Mouse (Mus musculus): Measurements from ENCODE around the gene Parp2. TPM values are rescaled to one million over a fixed set of nuclear protein-coding genes. Genes with fewer than 3 reads are reported as not detected.

The Parp2 gene
- polyA plus RNA-seq (2015; fragmentation: Nextera tagmentation; extraction: Ambion mirVana): 52.0 and 52.3 TPM in 2 replicates

DNA sequence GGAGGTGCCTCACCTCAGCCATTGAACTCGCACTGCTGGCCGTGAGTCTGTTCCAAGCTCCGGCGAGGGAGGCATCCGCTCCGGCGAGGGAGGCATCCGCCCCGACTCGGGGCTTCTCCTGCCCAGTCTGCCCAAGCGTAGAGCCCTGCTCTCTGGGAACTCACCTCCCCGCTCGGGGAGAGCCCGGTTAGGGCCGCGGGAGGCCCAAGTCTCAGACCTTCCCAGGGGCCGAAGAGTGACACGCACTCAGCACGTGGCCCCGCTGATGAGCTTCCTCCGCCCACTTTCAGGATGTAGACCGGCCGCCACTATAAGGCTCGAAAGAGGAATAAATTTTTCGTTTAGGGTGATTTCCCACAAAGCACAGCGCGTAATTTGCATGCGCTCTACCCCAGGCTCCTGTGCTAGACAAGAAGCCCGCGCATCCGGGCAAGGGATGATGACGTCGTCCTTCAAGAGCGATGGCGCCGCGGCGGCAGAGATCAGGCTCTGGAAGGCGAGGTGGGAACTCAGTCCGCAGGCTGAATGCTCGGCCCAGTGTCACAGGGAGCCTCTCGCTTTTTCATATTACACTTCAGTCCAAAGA, at the start of gene Parp2, which contains the start of gene Ccnb1ip1:
TSS of gene Parp2 (plus strand) at position 355 of the 586 bp plus-strand sequence.
TSS of gene Ccnb1ip1 (minus strand) at position 246 of the 586 bp plus-strand sequence.
- Histone ChIP-seq H3K4me3 (peak within 1 kb of the TSS; percentile 56), H3K4me1 (peaks cover 4% of the 10 kb centered on the region), H3K36me3 (peaks cover 20% of the 10 kb centered on the region), H3K9me3 (no peaks in the 10 kb centered on the region), H3K27ac (peak within 1 kb of the TSS; percentile 91), H3K4me2 (peak within 1 kb of the TSS; percentile 58), H3K27me3 (no peaks in the 10 kb centered on the region), H3K9ac (peak within 1 kb of the TSS; percentile 47)
- 1% methylated on average over 42 of the region's 42 CpGs for WGBS
- peak; percentile 98 for ATAC-seq (ENCODE audit: insufficient number of reproducible peaks, low FRiP score, low TSS enrichment, low read depth)

DNA sequence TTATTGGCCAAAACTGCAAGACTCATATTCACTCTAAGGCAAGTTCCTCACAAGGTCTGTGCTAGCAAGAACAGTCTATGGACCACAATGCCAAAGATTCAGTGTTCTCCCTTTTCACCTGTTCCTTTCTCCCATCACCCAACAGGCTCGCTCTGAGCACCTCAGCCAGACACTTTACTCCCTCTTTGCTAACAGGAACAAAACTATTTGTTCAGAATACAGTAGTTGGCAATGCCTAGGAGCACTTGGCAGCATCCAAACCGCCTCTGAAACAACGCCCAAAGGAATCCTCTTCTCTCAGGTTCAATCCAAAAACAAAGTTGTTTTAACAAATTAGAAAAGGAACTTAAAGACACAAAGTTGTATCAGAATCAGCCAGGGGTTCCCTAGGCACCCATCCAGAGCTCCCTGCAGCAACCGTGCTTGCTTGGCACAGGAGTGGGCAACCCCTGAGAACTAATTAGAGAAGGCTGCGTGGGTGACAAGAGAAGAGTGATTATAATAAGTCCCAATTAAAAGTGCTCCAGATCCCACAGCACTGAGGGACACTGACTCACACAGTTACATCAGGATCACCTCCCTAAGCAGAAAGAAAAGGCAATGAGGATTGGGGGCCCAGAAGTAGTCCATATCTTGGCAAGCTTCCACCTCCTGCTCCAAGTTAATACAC, 49.1 kb upstream of the Parp2 start:
- WGBS: 77% methylated on average over 5 of the region's 5 CpGs
- H3K27me3 ChIP-seq: no peaks in the 10 kb centered on the region
- H3K4me3 ChIP-seq: no peak overlapping the region
- H3K36me3 ChIP-seq: peaks cover 4% of the 10 kb centered on the region; the same call in 1 of the 2 replicates
- H3K27ac ChIP-seq: no peak overlapping the region
- H3K9me3 ChIP-seq: no peaks in the 10 kb centered on the region
- no peak overlapping the region for H3K9ac ChIP-seq
- ATAC-seq (ENCODE audit: insufficient number of reproducible peaks, low FRiP score, low TSS enrichment, low read depth): no peak
- no peaks in the 10 kb centered on the region for H3K4me1 ChIP-seq
- no peak overlapping the region for H3K4me2 ChIP-seq

- Histone ChIP-seq H3K4me2 (no peak overlapping the region), H3K4me3 (no peak overlapping the region), H3K4me1 (no peaks in the 10 kb centered on the region), H3K36me3 (peaks cover 52% of the 10 kb centered on the region), H3K9ac (no peak overlapping the region), H3K9me3 (no peaks in the 10 kb centered on the region), H3K27ac (no peak overlapping the region), H3K27me3 (no peaks in the 10 kb centered on the region)
- 94% methylated on average over 6 of the region's 6 CpGs for WGBS
- no peak for ATAC-seq (ENCODE audit: insufficient number of reproducible peaks, low FRiP score, low TSS enrichment, low read depth)
These were observed 41.9 kb upstream of the Parp2 start for GRCm38 (mm10) chr14:50765736-50766135.

GRCm38 (mm10) chr14:50771342-50771741, 36.3 kb upstream of the Parp2 start:
- Histone ChIP-seq H3K4me1 (no peaks in the 10 kb centered on the region), H3K9me3 (no peaks in the 10 kb centered on the region), H3K4me2 (no peak overlapping the region), H3K27me3 (no peaks in the 10 kb centered on the region), H3K9ac (no peak overlapping the region), H3K27ac (no peak overlapping the region), H3K4me3 (no peak overlapping the region), H3K36me3 (peaks cover 81% of the 10 kb centered on the region)
- WGBS: 86% methylated on average over 2 of the region's 2 CpGs
- ATAC-seq (ENCODE audit: insufficient number of reproducible peaks, low FRiP score, low TSS enrichment, low read depth): no peak

DNA sequence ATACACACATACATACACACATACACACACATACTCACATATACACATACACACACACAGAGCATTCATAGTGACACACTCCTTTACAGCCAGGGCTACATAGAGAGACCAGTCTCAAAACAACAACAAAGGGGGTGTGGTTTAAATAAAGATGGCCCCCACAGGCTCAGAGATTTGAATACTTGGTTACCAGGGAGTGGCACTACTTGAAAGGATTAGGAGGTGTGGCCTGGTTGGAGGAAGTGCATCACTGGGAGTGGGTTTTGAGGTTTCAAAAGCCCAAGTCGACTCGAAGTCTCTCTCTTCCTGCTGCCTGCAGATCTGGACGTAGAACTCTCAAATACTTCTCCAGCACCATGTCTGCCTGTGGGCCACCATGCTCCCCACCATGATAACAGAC, 25.5 kb upstream of the Parp2 start:
- Histone ChIP-seq H3K4me1 (peaks cover 6% of the 10 kb centered on the region), H3K27ac (no peak overlapping the region), H3K36me3 (peaks cover 24% of the 10 kb centered on the region), H3K4me3 (no peak overlapping the region), H3K27me3 (no peaks in the 10 kb centered on the region), H3K4me2 (no peak overlapping the region), H3K9me3 (no peaks in the 10 kb centered on the region), H3K9ac (no peak overlapping the region)
- 94% methylated on average over 3 of the region's 3 CpGs for WGBS
- no peak for ATAC-seq (ENCODE audit: insufficient number of reproducible peaks, low FRiP score, low TSS enrichment, low read depth)

DNA sequence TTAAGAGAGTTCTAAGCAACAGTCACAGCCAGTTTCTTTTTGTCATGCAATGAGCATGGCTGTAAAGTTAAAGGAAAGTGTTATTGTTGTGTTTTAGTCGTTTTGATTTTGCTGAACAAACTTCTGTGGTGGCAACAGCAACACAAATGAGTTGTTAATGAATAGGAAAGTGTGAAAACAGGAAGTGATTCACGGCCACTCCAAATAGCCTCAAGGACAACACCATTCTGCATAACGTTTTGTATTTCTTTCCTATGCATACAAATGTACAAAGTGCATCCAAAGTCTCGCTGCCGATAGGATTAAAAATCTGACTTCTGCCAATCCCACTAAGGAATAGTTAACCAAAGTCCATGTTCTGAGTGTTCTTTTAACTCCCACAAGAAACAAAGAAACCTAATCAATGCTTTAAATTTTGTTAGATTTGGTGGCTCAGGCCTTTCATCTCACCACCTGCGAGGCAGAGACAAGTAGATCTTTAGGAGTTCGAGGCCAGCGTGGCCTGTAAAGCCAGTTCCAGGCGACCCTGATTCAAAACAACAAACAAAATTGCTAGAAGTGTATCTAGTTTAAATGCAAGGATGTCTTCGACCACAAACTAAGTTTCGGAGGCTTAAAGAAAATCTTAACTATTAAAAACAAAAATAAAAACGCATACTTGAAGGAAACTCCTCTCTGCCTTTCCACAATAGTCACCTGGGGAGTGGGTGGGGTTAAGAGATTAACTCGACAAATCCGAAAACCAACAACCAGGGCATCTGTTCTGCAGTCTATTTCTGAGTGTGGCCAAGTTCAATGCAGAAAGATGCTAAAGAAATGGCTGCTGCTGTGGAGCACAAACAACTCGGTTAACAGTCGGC, 23.0 kb upstream of the Parp2 start:
- 23% methylated on average over 16 of the region's 16 CpGs for WGBS
- H3K4me2 ChIP-seq: peak overlapping the region; percentile 43
- H3K9me3 ChIP-seq: no peaks in the 10 kb centered on the region
- ATAC-seq (ENCODE audit: insufficient number of reproducible peaks, low FRiP score, low TSS enrichment, low read depth): no peak
- H3K9ac ChIP-seq: peak overlapping the region; percentile 61
- H3K36me3 ChIP-seq: peaks cover 15% of the 10 kb centered on the region
- H3K4me1 ChIP-seq: peaks cover 6% of the 10 kb centered on the region
- H3K4me3 ChIP-seq: peak overlapping the region; percentile 84
- peak overlapping the region; percentile 76 for H3K27ac ChIP-seq
- no peaks in the 10 kb centered on the region for H3K27me3 ChIP-seq

GRCm38 (mm10) chr14:50785251-50785637, 22.4 kb upstream of the Parp2 start, which contains the start of gene Ttc5:
Gene Ttc5, minus strand, starts transcription at chr14:50785519.
- Histone ChIP-seq H3K9ac (peak within 1 kb of the TSS; percentile 61), H3K27ac (peak within 1 kb of the TSS; percentile 76), H3K36me3 (peaks cover 14% of the 10 kb centered on the region), H3K4me3 (peak within 1 kb of the TSS; percentile 84), H3K4me2 (peak within 1 kb of the TSS; percentile 43), H3K9me3 (no peaks in the 10 kb centered on the region), H3K4me1 (peaks cover 6% of the 10 kb centered on the region), H3K27me3 (no peaks in the 10 kb centered on the region)
- ATAC-seq (ENCODE audit: insufficient number of reproducible peaks, low FRiP score, low TSS enrichment, low read depth): peak; percentile 48; the same call in 1 of the 2 replicates
- under 1% methylated on average over 21 of the region's 21 CpGs for WGBS

- Histone ChIP-seq H3K27ac (no peak overlapping the region), H3K4me2 (no peak overlapping the region), H3K9me3 (no peaks in the 10 kb centered on the region), H3K27me3 (no peaks in the 10 kb centered on the region), H3K4me3 (no peak overlapping the region), H3K9ac (no peak overlapping the region), H3K36me3 (no peaks in the 10 kb centered on the region), H3K4me1 (peaks cover 6% of the 10 kb centered on the region)
- 13% methylated on average over 2 of the region's 2 CpGs for WGBS
- ATAC-seq (ENCODE audit: insufficient number of reproducible peaks, low FRiP score, low TSS enrichment, low read depth): no peak
These were observed 19.5 kb upstream of the Parp2 start for GRCm38 (mm10) chr14:50788157-50788556.

- 90% methylated on average over 24 of the region's 24 CpGs for WGBS
- Histone ChIP-seq H3K36me3 (no peaks in the 10 kb centered on the region), H3K4me2 (no peak overlapping the region), H3K27ac (no peak overlapping the region), H3K9me3 (no peaks in the 10 kb centered on the region), H3K27me3 (no peaks in the 10 kb centered on the region), H3K4me3 (no peak overlapping the region), H3K9ac (no peak overlapping the region), H3K4me1 (peaks cover 2% of the 10 kb centered on the region; the same call in 1 of the 2 replicates)
- no peak for ATAC-seq (ENCODE audit: insufficient number of reproducible peaks, low FRiP score, low TSS enrichment, low read depth)
These were observed 12.2 kb upstream of the Parp2 start for GRCm38 (mm10) chr14:50795261-50795935.

GRCm38 (mm10) chr14:50795965-50796364, 11.7 kb upstream of the Parp2 start:
- Histone ChIP-seq H3K27me3 (no peaks in the 10 kb centered on the region), H3K4me2 (no peak overlapping the region), H3K9ac (no peak overlapping the region), H3K27ac (no peak overlapping the region), H3K4me3 (no peak overlapping the region), H3K4me1 (peaks cover 2% of the 10 kb centered on the region; the same call in 1 of the 2 replicates), H3K36me3 (no peaks in the 10 kb centered on the region), H3K9me3 (no peaks in the 10 kb centered on the region)
- ATAC-seq (ENCODE audit: insufficient number of reproducible peaks, low FRiP score, low TSS enrichment, low read depth): no peak
- 81% methylated on average over 4 of the region's 4 CpGs for WGBS

DNA sequence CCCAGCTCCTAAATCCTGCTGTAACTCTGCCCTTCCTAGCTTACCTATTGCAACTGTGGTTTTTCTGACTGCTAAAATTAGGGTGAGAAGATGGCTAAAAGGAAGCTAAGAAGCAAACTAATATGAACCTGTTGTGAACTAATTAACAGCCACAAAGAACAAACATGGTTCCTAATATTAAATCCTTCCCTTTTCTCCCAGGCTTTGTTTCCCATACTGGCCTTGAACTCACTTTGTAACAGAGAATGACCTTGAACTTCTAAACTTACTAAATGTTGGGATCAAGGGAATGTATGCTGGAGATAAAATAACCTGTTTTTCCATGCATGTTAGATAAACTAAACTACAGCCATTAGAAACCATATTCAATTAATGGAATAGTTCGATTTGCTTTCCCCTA, 11.2 kb upstream of the Parp2 start:
- no peak overlapping the region for H3K4me2 ChIP-seq
- no peaks in the 10 kb centered on the region for H3K27me3 ChIP-seq
- H3K9me3 ChIP-seq: no peaks in the 10 kb centered on the region
- peaks cover 2% of the 10 kb centered on the region; the same call in 1 of the 2 replicates for H3K4me1 ChIP-seq
- ATAC-seq (ENCODE audit: insufficient number of reproducible peaks, low FRiP score, low TSS enrichment, low read depth): no peak
- H3K27ac ChIP-seq: no peak overlapping the region
- WGBS: 82% methylated on average over 1 of the region's 1 CpGs
- H3K4me3 ChIP-seq: no peak overlapping the region
- H3K9ac ChIP-seq: no peak overlapping the region
- no peaks in the 10 kb centered on the region for H3K36me3 ChIP-seq
